Mouse (Mus musculus): ENCODE data around the gene Nrp1.

Nrp1 gene

GRCm38 (mm10) chr8:128371026-128371425 is 12.6 kb downstream of the Nrp1 start:
- no peak for DNase-seq (ENCODE audit: low spot score)

DNA sequence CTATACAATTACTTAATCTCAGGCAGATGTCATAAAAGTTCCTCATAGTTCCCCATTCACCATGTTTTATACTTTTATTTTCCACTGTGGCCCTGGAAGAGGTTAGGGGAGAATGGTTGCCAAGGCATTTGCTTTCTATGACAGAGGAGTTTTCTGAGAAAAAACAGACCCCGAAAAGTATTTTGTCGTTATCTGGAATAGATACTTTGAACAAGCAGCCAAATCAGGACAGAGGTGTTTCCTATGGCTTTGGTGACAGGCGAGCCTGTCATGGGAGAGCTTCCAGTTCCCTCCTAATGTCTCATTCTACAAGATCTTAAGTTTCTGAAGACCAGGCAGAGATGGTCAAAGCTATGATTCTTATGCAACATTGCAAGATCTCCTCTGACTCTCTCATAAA is 13.4 kb downstream of the Nrp1 start:
- DNase-seq (ENCODE audit: low spot score), result no peak

DNA sequence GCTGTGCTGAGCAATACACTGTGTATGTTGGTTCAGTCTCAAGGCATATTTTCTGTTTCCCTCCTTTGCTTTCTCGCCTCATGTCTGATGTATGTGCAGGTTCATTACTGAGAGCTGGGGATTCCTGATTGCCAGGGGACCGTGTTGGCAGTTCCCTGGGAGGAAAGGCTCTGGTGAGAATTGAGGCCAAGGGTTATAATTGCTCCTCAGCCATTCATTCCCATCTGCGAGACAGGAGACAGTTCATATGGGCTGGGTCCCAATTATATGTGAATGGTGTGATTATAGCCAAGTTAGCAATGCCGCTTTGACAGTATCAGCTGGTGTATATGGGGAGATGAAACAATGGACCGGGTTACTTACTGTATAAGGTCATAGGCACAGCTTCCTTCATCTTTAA is 14.3 kb downstream of the Nrp1 start:
- DNase-seq (ENCODE audit: low spot score), result no peak

DNA sequence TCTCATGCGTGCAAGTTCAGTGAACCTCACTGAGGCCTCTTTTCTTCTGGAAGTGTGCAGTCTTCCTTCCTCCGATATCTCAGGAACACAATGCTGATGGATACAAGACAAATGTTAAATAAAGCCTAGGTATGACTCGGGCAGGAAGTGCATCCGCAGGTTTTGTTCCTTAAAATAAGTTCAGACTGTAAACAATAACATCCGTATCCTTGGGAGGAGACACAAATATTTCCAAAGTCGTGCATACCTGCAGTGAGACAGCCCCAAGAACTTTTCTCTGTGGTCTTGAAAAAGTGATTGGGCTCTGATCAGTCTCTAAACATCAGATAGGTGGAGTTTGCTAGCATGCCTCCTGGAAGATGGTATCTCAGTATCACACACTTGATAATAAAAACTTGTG is 15.0 kb downstream of the Nrp1 start:
- no peak for DNase-seq (ENCODE audit: low spot score)

GRCm38 (mm10) chr8:128375291-128375690 is 16.9 kb downstream of the Nrp1 start:
- no peak for DNase-seq (ENCODE audit: low spot score)

- DNase-seq (ENCODE audit: low spot score), result peak; percentile 57
Observed at GRCm38 (mm10) chr8:128383176-128383575, 24.8 kb downstream of the Nrp1 start.

DNA sequence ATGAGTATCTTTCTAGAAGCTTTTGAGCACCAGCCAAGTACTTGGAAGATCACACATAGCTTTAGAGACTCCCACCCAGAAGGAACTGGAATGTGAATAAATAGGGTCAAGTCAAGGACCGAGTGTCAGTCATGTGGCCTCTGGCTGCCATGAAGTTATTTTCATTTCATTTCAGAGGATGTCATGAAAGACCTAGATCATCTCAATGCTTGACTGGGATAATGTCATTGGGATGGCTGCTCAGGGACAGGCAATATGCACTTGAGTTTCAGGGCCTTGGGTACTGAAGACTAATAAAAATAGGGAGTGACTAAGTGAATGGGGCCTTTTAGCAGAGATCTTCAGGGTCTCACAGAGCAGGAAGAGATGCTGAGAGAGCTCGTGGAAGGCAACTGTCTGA is 26.0 kb downstream of the Nrp1 start:
- DNase-seq (ENCODE audit: low spot score), result no peak

DNA sequence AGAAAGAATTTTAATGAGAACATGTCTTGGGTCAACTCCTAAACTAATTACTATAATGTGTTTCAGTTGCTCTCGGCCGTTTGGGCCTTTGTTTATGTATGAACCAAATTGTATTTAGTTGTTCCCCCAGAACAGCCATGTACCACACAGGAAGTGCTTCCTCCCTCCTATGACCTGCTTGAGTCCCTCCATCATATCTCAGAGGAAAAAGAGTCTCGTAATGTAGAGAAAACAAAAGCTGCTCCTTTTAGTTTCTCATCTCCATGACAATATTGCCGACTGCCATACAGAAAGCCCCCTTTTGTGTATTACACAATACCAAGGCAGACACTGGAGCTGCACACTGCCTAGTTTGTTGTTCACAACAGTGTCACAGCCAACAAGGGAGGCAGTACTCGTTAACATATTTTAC is 26.5 kb downstream of the Nrp1 start:
- DNase-seq (ENCODE audit: low spot score), result no peak

- no peak for DNase-seq (ENCODE audit: low spot score)
Observed at GRCm38 (mm10) chr8:128386963-128387621, 28.7 kb downstream of the Nrp1 start.

DNA sequence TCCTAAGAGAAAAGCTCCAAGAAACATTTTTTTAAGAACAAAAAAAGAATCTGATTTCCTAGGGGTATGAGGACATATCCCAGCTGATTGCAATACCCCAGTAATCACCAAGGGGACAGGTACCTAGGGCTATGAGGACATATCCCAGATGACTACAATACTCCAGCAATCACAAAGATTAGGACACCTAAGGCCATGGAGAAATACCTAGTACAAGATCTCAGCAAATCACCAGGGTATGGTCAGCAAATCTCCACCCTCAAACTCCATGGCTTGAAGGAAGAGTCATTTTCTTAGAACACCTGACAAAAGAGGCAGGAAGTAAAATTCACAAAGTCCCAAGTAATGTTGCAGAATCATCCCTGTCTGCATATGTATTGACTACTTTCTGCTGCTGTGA is 32.4 kb downstream of the Nrp1 start:
- DNase-seq (ENCODE audit: low spot score), result no peak

GRCm38 (mm10) chr8:128391182-128391760 is 32.9 kb downstream of the Nrp1 start:
- no peak for DNase-seq (ENCODE audit: low spot score)

GRCm38 (mm10) chr8:128394671-128395193 is 36.3 kb downstream of the Nrp1 start:
- DNase-seq (ENCODE audit: low spot score), result no peak

GRCm38 (mm10) chr8:128396968-128397367 is 38.6 kb downstream of the Nrp1 start:
- DNase-seq (ENCODE audit: low spot score), result no peak

- no peak for DNase-seq (ENCODE audit: low spot score)
Observed at GRCm38 (mm10) chr8:128397441-128397840, 39.0 kb downstream of the Nrp1 start.

DNA sequence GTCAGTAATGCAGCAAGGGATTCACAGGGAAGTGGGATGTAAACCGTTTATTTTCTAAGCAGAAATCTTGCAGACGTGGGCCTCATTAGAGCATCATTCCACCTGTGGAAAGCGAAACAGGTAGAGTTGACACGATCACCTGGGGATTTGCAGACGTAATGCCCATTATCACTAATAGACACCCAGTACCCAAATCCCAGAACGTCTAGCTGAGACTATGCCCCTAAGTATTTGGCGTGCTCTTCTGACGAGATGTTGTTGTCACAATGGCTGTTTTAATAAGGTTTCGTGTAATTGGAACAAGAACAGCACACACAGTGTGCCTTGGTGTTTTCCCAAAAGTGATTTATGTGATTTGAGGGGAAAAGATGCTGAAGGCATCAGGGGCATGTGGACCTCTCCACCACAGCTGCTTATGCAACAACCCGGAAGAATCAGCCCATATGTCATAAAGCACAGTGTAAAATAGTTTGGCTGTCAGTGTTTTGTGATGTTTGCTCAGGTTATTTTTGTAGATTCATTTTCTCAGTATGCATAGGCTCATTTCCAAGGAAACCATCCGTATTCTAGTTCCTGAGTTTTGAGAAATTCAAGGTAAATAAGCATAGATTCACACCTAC is 40.2 kb downstream of the Nrp1 start:
- no peak for DNase-seq (ENCODE audit: low spot score)

DNA sequence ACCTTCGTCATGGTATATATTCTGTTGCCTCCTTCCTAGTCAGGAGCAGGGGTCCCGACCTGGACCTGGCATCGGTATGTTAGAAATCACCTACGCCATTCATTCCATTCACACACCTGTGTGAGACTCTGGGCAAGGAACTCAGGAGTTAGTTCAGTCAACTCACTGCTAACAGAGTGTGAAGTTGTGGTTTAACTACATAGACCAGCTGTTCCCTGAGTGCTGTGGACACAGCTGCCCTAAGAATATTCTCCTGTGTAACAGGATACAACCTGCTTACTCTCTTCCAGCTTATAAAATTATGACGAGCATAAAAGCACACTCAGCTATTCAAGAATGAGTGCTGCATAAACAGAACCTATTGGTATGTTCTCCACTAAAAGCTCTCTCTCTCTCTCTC is 41.9 kb downstream of the Nrp1 start:
- no peak for DNase-seq (ENCODE audit: low spot score)

GRCm38 (mm10) chr8:128404876-128405275 is 46.5 kb downstream of the Nrp1 start:
- no peak for DNase-seq (ENCODE audit: low spot score)

DNA sequence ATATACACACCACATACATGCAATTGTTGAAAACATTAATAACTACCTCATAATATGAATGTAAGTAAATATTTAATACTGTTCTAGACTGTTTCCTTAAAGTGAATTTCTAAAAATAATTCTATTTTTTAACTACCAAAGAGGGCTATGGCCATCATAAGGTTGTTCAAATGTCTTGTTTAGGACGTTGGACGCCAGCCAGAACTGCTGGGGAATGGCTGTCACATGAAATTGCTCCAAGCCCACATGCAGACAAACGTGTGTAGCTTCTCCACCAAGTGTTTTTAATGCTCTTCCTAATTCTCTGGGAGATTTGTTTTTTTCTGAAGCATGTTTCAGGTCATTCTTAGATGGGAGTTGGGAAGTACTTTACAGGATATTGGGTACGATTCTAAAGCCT is 55.0 kb downstream of the Nrp1 start:
- DNase-seq (ENCODE audit: low spot score), result no peak

GRCm38 (mm10) chr8:128415730-128416684 is 57.6 kb downstream of the Nrp1 start:
- DNase-seq (ENCODE audit: low spot score), result no peak

GRCm38 (mm10) chr8:128416896-128417295 is 58.5 kb downstream of the Nrp1 start:
- no peak for DNase-seq (ENCODE audit: low spot score)

GRCm38 (mm10) chr8:128417956-128418796 is 59.8 kb downstream of the Nrp1 start:
- DNase-seq (ENCODE audit: low spot score), result no peak
